Mouse (Mus musculus) forebrain, embryonic 14.5 days (tissue): ENCODE measurements at regions not wholly inside any gene's neighbourhood (a gene's known extent, or its start where the extent isn't known, plus 50 kb on each side); places are given as distances from the start of the nearest gene placed in this dataset.
A peak's percentile ranks its signal among the peaks of the same experiment; 100 is the strongest.

Source experiments
- ATAC-seq: fragments of 200-750 bp; cut with Nextera tagmentation; 2 replicates; pipeline ENCODE4 v1.8.0; 2017; ENCODE audit warnings: mild to moderate bottlenecking, moderate library complexity
- DNase-seq: peaks from one replicate; pipeline ENCODE4 v3.0.0-alpha.2; 2015; ENCODE audit warnings: low spot score
- H3K27ac ChIP-seq: fragments of 300-500 bp; sonication (generic); 2 replicates; pipeline ENCODE4 v1.5.1; 2014; ENCODE audit warnings: low read depth, mild to moderate bottlenecking, control low read depth, low read length, moderate library complexity
- H3K27me3 ChIP-seq: fragments of 300-500 bp; sonication (generic); replicated peaks from 2 replicates; pipeline ENCODE4 v1.6.1; 2014; ENCODE audit warnings: low read length, control low read depth, mixed read lengths; ENCODE audit not compliant: control insufficient read depth, insufficient read depth
- H3K36me3 ChIP-seq: fragments of 300-500 bp; sonication (generic); 2 replicates; pipeline ENCODE4 v1.6.1; 2014; ENCODE audit warnings: low read length, control low read depth; ENCODE audit not compliant: control insufficient read depth, insufficient read depth
- H3K4me1 ChIP-seq: fragments of 300-500 bp; sonication (generic); 2 replicates; pipeline ENCODE4 v1.6.1; 2014; ENCODE audit warnings: antibody characterized with exemption, low read length, control low read depth; ENCODE audit not compliant: control insufficient read depth, insufficient read depth
- H3K4me2 ChIP-seq: fragments of 300-500 bp; sonication (generic); 2 replicates; pipeline ENCODE4 v1.6.1; 2014; ENCODE audit warnings: mild to moderate bottlenecking, control low read depth, low read length
- H3K4me3 ChIP-seq: fragments of 300-500 bp; sonication (generic); 2 replicates; pipeline ENCODE4 v1.5.1; 2014; ENCODE audit warnings: low read depth, low read length, control low read depth
- H3K9ac ChIP-seq: fragments of 300-500 bp; sonication (generic); 2 replicates; pipeline ENCODE4 v1.6.1; 2014; ENCODE audit warnings: mild to moderate bottlenecking, low read length, control low read depth, moderate library complexity
- H3K9me3 ChIP-seq: fragments of 300-500 bp; sonication (generic); replicated peaks from 2 replicates; pipeline ENCODE4 v1.6.1; 2016; ENCODE audit warnings: low read length, control low read depth, mixed read lengths; ENCODE audit not compliant: control insufficient read depth
- WGBS: fragments of 180-500 bp; shearing (Covaris S2); extraction: QIAGEN DNeasy Blood & Tissue Kit; methylation state at CpG from one replicate; pipeline ENCODE4 v1.1.7; 2014; 5-methylcytosine and 5-hydroxymethylcytosine counted together

DNA sequence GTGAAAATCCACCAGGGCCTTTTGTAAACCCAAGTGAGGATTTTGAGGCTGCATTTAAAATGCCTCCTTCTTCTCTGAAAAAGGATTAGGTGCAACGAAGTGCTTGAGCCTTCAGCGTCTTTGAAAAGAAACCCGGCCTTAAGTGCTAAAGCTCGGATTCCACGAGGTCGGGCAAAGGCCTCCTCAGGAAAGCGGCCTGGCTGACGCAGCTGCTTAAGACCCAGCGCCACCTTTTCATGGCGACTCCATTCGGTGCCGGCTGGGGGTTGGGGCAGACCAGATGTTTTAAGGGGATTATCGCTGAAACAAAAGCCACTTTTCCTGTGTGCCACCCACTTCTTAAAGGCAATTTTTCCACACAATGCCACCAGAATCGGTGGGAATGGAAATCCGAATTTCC, 61.6 kb upstream of the 4932438H23Rik start:
- no peak overlapping the region for H3K4me2 ChIP-seq
- DNase-seq (no peak), ATAC-seq (no peak)
- H3K9me3 ChIP-seq, result no peaks in the 10 kb centered on the region
- WGBS, result 15% methylated on average over 15 of the region's 15 CpGs
- no peak overlapping the region for H3K9ac ChIP-seq
- no peak overlapping the region for H3K27ac ChIP-seq
- H3K4me1 ChIP-seq, result no peaks in the 10 kb centered on the region
- H3K4me3 ChIP-seq, result no peak overlapping the region
- peaks cover 10% of the 10 kb centered on the region; the same call in 1 of the 2 replicates for H3K27me3 ChIP-seq
- no peaks in the 10 kb centered on the region for H3K36me3 ChIP-seq

DNA sequence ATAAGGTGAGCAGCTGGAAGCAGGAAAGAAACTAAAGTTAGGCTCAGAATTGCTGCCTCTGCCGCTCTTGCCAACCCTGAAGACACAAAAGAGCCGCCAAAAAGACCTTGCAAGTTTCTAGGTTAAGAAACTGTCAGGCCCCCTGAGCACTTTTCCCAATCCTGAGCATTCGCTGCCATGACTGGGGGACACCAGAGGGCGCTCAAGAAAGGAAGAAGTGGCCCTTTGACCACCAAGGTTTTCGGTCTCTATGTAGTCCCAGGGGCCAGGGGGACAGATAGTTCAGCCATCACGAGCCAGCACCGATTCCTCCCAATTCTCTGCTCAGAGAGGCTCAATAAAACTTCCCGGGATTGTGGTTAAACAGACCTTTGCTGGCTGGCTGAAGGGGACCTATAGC, 64.6 kb upstream of the Olig2 start:
- Histone ChIP-seq H3K36me3 (no peaks in the 10 kb centered on the region), H3K4me3 (no peak overlapping the region), H3K27me3 (peaks cover 19% of the 10 kb centered on the region; the same call in 1 of the 2 replicates), H3K9me3 (no peaks in the 10 kb centered on the region), H3K9ac (no peak overlapping the region), H3K4me1 (no peaks in the 10 kb centered on the region; the same call in 1 of the 2 replicates), H3K4me2 (no peak overlapping the region), H3K27ac (no peak overlapping the region)
- whole genome bisulfite sequencing, result 25% methylated on average over 8 of the region's 8 CpGs
- ATAC-seq (no peak), DNase-seq (peak; percentile 50)

DNA sequence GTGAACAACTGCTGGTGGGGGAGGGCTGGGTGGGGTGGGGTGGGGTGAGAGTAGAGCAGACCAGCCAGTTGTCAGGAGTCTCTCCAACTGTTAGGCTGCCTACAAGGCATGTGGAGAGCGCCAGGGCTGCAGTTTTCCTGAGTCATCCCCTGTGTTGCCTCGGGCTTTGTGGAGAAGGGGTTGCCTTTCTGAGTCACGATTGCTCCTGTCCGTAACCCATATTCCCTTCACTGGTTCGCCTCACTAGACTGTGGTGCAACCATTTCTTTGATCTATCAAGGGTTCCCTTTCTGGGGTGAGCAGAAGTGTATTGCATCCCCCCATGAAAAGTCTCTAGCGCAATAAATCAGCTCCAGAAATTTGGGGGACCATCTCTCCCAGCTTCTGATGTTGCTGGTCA, 63.6 kb upstream of the Olig2 start:
- 86% methylated on average over 6 of the region's 6 CpGs for WGBS
- H3K9me3 ChIP-seq, result no peaks in the 10 kb centered on the region
- H3K4me1 ChIP-seq, result peaks cover 4% of the 10 kb centered on the region; the same call in 1 of the 2 replicates
- no peak overlapping the region for H3K4me2 ChIP-seq
- DNase-seq (no peak), ATAC-seq (no peak)
- no peak overlapping the region for H3K27ac ChIP-seq
- H3K27me3 ChIP-seq, result peaks cover 13% of the 10 kb centered on the region; the same call in 1 of the 2 replicates
- no peaks in the 10 kb centered on the region for H3K36me3 ChIP-seq
- H3K9ac ChIP-seq, result no peak overlapping the region
- no peak overlapping the region for H3K4me3 ChIP-seq

DNA sequence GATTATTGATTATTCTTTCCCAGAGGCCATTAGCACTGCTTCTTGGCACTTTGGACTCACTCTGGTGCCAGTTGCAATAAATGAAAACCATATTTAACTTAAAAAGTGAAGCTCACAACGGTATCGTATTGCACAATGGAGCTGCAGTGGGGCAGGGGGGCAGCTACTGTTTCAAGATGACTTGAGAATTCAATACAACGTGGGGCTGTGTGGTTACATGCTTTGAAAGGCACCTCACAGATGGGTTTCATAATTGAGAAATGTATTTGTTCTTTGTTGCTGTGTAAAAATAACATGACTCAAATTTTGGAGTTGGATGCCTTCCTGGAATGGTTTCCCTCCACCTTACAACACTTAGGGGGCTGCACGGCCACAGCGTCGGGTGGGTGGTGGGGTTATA, 62.9 kb upstream of the Olig2 start:
- Histone ChIP-seq H3K4me2 (no peak overlapping the region), H3K27me3 (peaks cover 11% of the 10 kb centered on the region; the same call in 1 of the 2 replicates), H3K9ac (no peak overlapping the region), H3K9me3 (no peaks in the 10 kb centered on the region), H3K27ac (no peak overlapping the region), H3K4me3 (no peak overlapping the region), H3K4me1 (peaks cover 4% of the 10 kb centered on the region; the same call in 1 of the 2 replicates), H3K36me3 (no peaks in the 10 kb centered on the region)
- ATAC-seq (no peak), DNase-seq (no peak)
- WGBS, result 90% methylated on average over 6 of the region's 6 CpGs

DNA sequence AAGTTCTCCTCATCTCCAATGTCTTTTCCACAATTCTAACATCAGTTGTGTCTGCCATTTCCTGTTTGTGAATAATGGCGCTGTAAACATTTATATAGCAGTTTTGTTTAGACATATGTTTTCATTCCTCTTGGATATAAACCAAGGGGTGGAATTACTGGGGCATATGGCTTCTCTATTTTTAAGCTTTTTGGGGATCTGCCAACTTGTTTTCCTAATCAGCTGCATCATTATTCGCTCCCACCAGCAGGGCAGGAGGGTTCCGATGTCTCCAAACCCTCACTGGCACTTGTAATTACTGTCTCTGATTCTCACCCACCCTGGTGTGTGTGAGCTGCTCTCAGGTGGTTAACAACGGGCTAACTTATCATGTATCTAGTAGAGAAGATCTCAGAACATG, 59.4 kb upstream of the Olig2 start:
- no peaks in the 10 kb centered on the region for H3K36me3 ChIP-seq
- peaks cover 11% of the 10 kb centered on the region for H3K4me1 ChIP-seq
- H3K4me2 ChIP-seq, result no peak overlapping the region
- peaks cover 34% of the 10 kb centered on the region for H3K27me3 ChIP-seq
- no peaks in the 10 kb centered on the region for H3K9me3 ChIP-seq
- H3K27ac ChIP-seq, result no peak overlapping the region
- H3K9ac ChIP-seq, result no peak overlapping the region
- H3K4me3 ChIP-seq, result no peak overlapping the region
- ATAC-seq, result peak; percentile 45; the same call in 1 of the 2 replicates
- 34% methylated on average over 4 of the region's 4 CpGs for WGBS
- peak; percentile 86 for DNase-seq

DNA sequence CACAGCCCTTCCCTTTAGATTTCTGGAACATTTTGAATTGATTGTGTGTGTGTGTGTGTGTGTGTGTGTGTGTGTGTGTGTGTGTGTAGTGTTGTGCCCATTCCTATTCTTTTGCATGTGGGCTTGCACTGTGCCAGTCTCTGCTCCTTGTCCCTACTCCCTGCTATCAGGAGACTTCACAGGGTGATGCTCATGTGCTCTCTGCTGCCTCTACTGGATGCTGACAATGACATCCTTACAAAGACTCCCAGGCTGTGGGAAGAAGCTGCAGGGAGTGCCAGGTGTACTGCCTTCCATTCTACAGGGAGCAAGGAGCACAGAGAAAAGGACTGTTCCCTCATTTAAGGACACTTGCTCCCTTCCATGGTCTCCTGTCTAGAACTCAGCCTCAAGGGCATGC, 58.4 kb upstream of the Olig2 start:
- no peak overlapping the region for H3K27ac ChIP-seq
- H3K27me3 ChIP-seq, result peaks cover 34% of the 10 kb centered on the region
- H3K36me3 ChIP-seq, result no peaks in the 10 kb centered on the region
- DNase-seq, result peak; percentile 86
- no peak overlapping the region for H3K4me2 ChIP-seq
- ATAC-seq, result peak; percentile 79
- peaks cover 12% of the 10 kb centered on the region for H3K4me1 ChIP-seq
- H3K9me3 ChIP-seq, result no peaks in the 10 kb centered on the region
- no peak overlapping the region for H3K4me3 ChIP-seq
- H3K9ac ChIP-seq, result no peak overlapping the region

DNA sequence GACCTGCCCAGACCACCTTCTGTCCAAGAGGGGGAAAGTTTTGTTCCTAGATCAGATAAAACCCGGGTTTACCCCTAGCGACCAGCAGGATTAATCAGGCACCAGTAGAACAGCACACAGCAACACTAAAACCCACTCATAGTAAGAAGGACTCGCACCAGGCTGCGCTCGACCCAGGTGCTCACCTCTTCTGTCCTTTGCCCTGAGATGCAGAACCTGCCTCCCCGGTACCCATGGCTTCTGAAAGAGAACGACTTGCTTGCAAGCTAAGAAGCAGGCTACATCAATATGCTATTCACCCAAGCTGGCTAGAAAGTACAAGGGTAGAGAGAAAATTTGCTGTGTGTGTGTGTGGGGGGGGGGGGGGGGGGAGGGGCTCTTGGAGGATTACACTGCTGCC, 56.9 kb upstream of the Olig2 start:
- Histone ChIP-seq H3K36me3 (no peaks in the 10 kb centered on the region), H3K9ac (no peak overlapping the region), H3K9me3 (no peaks in the 10 kb centered on the region), H3K27me3 (peaks cover 28% of the 10 kb centered on the region), H3K4me3 (no peak overlapping the region), H3K27ac (no peak overlapping the region), H3K4me1 (peaks cover 28% of the 10 kb centered on the region), H3K4me2 (no peak overlapping the region)
- DNase-seq (no peak), ATAC-seq (no peak)
- WGBS, result 19% methylated on average over 7 of the region's 7 CpGs

DNA sequence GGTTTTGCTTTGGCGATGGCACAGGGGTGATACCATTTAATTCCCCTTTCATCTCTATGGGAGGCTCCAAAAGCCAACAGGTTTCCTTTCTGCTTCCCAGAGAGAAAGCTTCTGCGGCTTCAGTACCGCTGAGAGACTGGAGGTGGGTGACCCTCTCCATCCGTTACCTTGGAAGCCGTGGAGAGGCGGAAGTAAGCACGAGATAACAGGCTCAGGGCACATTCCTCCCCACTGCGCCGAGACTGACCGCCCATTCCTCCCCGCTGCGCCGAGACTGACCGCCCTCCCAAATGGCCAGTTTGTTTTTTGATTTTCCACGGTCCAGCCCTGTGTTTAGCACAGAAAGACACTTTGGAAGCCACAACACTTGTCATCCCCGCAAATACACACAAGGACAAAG, 55.4 kb upstream of the Olig2 start:
- DNase-seq (no peak), ATAC-seq (no peak)
- H3K4me1 ChIP-seq, result peaks cover 40% of the 10 kb centered on the region
- no peaks in the 10 kb centered on the region for H3K36me3 ChIP-seq
- no peak overlapping the region; the same call in 1 of the 2 replicates for H3K27ac ChIP-seq
- peak overlapping the region; percentile 40 for H3K4me2 ChIP-seq
- 2% methylated on average over 16 of the region's 16 CpGs for WGBS
- H3K27me3 ChIP-seq, result peaks cover 25% of the 10 kb centered on the region
- no peaks in the 10 kb centered on the region for H3K9me3 ChIP-seq
- H3K9ac ChIP-seq, result peak overlapping the region; percentile 37; the same call in 1 of the 2 replicates
- H3K4me3 ChIP-seq, result no peak overlapping the region

DNA sequence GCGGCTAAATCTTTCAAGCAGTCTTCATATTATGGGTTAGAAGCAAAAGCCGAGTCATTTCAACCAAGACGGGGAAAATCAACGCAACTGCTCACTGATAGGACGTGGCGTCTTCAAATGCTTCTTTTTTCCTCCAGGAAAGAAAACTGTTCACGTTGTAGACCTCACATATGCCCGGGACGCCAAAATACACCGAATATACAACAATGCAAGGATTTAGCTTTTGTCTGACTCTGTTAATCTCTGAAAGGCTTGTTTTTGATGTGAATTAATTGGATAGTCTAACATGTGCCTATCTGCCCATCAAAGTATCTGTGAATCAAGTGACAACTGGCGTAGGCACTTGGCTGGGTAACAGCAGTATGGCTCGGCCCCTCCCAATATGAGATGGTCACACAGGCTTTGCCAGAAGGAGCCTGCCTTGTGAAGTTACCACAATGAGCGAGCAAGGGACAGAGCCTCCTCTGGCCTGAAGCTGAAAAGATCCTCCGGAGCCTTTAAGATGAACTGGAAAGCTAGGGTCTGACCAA, 53.3 kb upstream of the Olig2 start:
- H3K27me3 ChIP-seq, result peaks cover 34% of the 10 kb centered on the region

More for the DNA sequence above, 53.3 kb upstream of the Olig2 start:
- 11% methylated on average over 14 of the region's 14 CpGs for WGBS
- H3K4me1 ChIP-seq, result peaks cover 38% of the 10 kb centered on the region
- no peak overlapping the region for H3K4me3 ChIP-seq
- 0 out of 2 replicates have a peak overlapping the region, but pooled peaks have one; percentile 16 for H3K27ac ChIP-seq
- H3K4me2 ChIP-seq, result peak overlapping the region; percentile 20; the same call in 1 of the 2 replicates
- no peaks in the 10 kb centered on the region for H3K9me3 ChIP-seq
- ATAC-seq, result no peak
- H3K36me3 ChIP-seq, result no peaks in the 10 kb centered on the region
- peak; percentile 67 for DNase-seq
- no peak overlapping the region for H3K9ac ChIP-seq
